Mouse (Mus musculus) gastrocnemius, adult 2 months (tissue): Measurements from ENCODE around the gene Gfy. TPM values are rescaled to one million over a fixed set of nuclear protein-coding genes. Genes with fewer than 3 reads are reported as not detected.
"Not testable (repeated sequence)": the region's sequence is repeated elsewhere in the genome, so short reads cannot be mapped to it uniquely, and the experiment has no call there.

Source experiments
- DNase-seq: peaks from one replicate; pipeline ENCODE4 v3.0.0; 2022
- H3K27ac ChIP-seq: fragments of 200-600 bp; 2 replicates; pipeline ENCODE4 v1.8.1; 2022; ENCODE audit warnings: mild to moderate bottlenecking
- H3K4me3 ChIP-seq: fragments of 200-600 bp; 2 replicates; pipeline ENCODE4 v1.8.1; 2022; ENCODE audit warnings: mild to moderate bottlenecking, moderate library complexity
- CTCF ChIP-seq: fragments of 200-600 bp; IDR thresholded peaks from 2 replicates; pipeline ENCODE4 v1.8.1; 2022; ENCODE audit warnings: antibody characterized with exemption, mild to moderate bottlenecking, moderate library complexity
- intact Hi-C: fragments of 180-260 bp; cut with DNase I; formaldehyde crosslinking; loops from one replicate; pipeline ENCODE4 v1.15.1; 2025
- total RNA-seq, 2 experiments: library from RNA; stranded (reverse); gene quantifications; 2 replicates each; pipeline ENCODE4 v1.2.3; 2021

Gene Gfy
- total RNA-seq, 2 experiments from 2014 or later = not detected

GRCm38 (mm10) chr7:45173772-45174171, 5.6 kb downstream of the Gfy start:
- intact Hi-C loops, H3K4me3 ChIP-seq, H3K27ac ChIP-seq, DNase-seq: not testable (repeated sequence)
- TF ChIP-seq CTCF = peak; percentile 50

GRCm38 (mm10) chr7:45172974-45173373, 6.4 kb downstream of the Gfy start:
- Histone ChIP-seq H3K27ac (no peak overlapping the region), H3K4me3 (no peak overlapping the region)
- intact Hi-C loops = no loop called here
- TF ChIP-seq CTCF = peak; percentile 57
- DNase-seq = no peak

GRCm38 (mm10) chr7:45169495-45169894, 9.9 kb downstream of the Gfy start:
- Histone ChIP-seq H3K27ac (no peak overlapping the region), H3K4me3 (no peak overlapping the region)
- no peak for DNase-seq
- TF ChIP-seq CTCF = no peak
- intact Hi-C loops = no loop called here

- intact Hi-C loops = no loop called here
These were observed 10.7 kb downstream of the Gfy start for GRCm38 (mm10) chr7:45168656-45169055.

GRCm38 (mm10) chr7:45167761-45168445, 11.5 kb downstream of the Gfy start:
- Histone ChIP-seq H3K27ac (no peak overlapping the region), H3K4me3 (no peak overlapping the region)
- no peak for TF ChIP-seq CTCF
- intact Hi-C loops = no loop called here
- DNase-seq = no peak

More at GRCm38 (mm10) chr7:45168656-45169055, 10.7 kb downstream of the Gfy start:
- Histone ChIP-seq H3K4me3 (0 out of 2 replicates have a peak overlapping the region, but pooled peaks have one; percentile 7), H3K27ac (no peak overlapping the region)
- no peak for TF ChIP-seq CTCF
- DNase-seq = no peak

GRCm38 (mm10) chr7:45166950-45167401, 12.4 kb downstream of the Gfy start:
- TF ChIP-seq CTCF = no peak
- Histone ChIP-seq H3K27ac (no peak overlapping the region), H3K4me3 (no peak overlapping the region)
- intact Hi-C loops = no loop called here
- DNase-seq = no peak

- no peak for TF ChIP-seq CTCF
- intact Hi-C loops = no loop called here
- no peak for DNase-seq
- H3K27ac ChIP-seq = no peak overlapping the region
- no peak overlapping the region for H3K4me3 ChIP-seq
These were observed 13.7 kb downstream of the Gfy start for GRCm38 (mm10) chr7:45165701-45166100.

- Histone ChIP-seq H3K4me3 (no peak overlapping the region), H3K27ac (no peak overlapping the region)
- DNase-seq = no peak
- intact Hi-C loops = no loop called here
- TF ChIP-seq CTCF = no peak
These were observed 14.5 kb downstream of the Gfy start for GRCm38 (mm10) chr7:45164833-45165232.

- intact Hi-C loops = loop anchor here (2.0 kb wide), 1 partner anchor 135 kb away; no protein-coding TSS in a partner anchor
- no peak for TF ChIP-seq CTCF
- peak; percentile 44 for DNase-seq
- Histone ChIP-seq H3K27ac (no peak within 1 kb of the TSS), H3K4me3 (peak within 1 kb of the TSS; percentile 67)
These were observed 15.5 kb downstream of the Gfy start, which contains the start of gene Slc17a7 for GRCm38 (mm10) chr7:45163735-45164490. Gene Slc17a7, plus strand, starts transcription at chr7:45163949.

GRCm38 (mm10) chr7:45162996-45163615, 16.3 kb downstream of the Gfy start:
- DNase-seq = no peak
- no peak for TF ChIP-seq CTCF
- intact Hi-C loops = loop anchor here (1.0 to 2.0 kb wide), 2 partner anchors 35 to 136 kb away; no protein-coding TSS in a partner anchor
- Histone ChIP-seq H3K4me3 (no peak overlapping the region), H3K27ac (no peak overlapping the region)

GRCm38 (mm10) chr7:45162551-45162950, 16.8 kb downstream of the Gfy start:
- Histone ChIP-seq H3K27ac (no peak overlapping the region), H3K4me3 (peak overlapping the region; percentile 74)
- no peak for TF ChIP-seq CTCF
- intact Hi-C loops = loop anchor here (1.0 to 2.0 kb wide), 2 partner anchors 36 to 136 kb away; no protein-coding TSS in a partner anchor
- no peak for DNase-seq

GRCm38 (mm10) chr7:45161612-45162473, 17.5 kb downstream of the Gfy start:
- intact Hi-C loops = loop anchor here (1.0 to 2.0 kb wide), 2 partner anchors 36 to 137 kb away; no protein-coding TSS in a partner anchor
- peak; percentile 86 for TF ChIP-seq CTCF
- DNase-seq = peak; percentile 94

More at GRCm38 (mm10) chr7:45161612-45162473, 17.5 kb downstream of the Gfy start:
- Histone ChIP-seq H3K27ac (peak overlapping the region; percentile 60; the same call in 1 of the 2 replicates), H3K4me3 (peak overlapping the region; percentile 74)
